Mouse (Mus musculus) regulatory T cell (primary cell): ENCODE results near the gene 4930469K13Rik.

Experiments used
- in situ Hi-C: fragments of 300-600 bp; cut with MboI, MseI; formaldehyde crosslinking; loops from one replicate; pipeline ENCODE4 v1.15.1; 2025; ENCODE audit warnings: high pct_unique_total_duplicates

4930469K13Rik gene

GRCm38 (mm10) chr11:34046767-34047541, 51.4 kb downstream of the 4930469K13Rik start, which contains the start of gene Lcp2:
Gene Lcp2 (plus strand): TSS chr11:34046920.
- in situ Hi-C loops = loop anchor here (25.0 kb wide), 1 partner anchor 1485 kb away; no protein-coding TSS in a partner anchor

DNA sequence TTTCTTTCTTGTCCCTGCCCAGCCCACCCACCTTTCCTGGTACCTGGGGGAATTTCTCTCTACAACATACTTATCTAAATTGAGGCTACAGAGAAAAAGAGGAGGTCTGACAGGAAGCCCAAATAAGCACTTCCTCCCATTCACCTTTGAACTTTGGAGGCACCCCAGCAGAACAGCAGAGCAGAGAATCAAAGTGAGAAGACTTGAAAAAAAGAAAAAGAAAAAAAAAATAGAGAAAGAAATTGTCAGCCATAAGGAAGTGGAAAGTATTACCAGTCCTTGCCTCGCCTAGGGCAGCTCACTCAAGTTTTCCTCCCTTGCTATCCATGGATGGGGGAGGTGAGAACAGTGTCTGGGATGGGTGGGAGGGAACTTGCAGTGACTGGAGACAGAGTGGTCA, 55.5 kb downstream of the 4930469K13Rik start:
- in situ Hi-C loops = loop anchor here (5.0 to 25.0 kb wide), 2 partner anchors 36 to 1481 kb away; no protein-coding TSS in a partner anchor

GRCm38 (mm10) chr11:34040061-34040460, 58.3 kb downstream of the 4930469K13Rik start:
- in situ Hi-C loops = loop anchor here (5.0 to 25.0 kb wide), 2 partner anchors 33 to 1478 kb away; no protein-coding TSS in a partner anchor

GRCm38 (mm10) chr11:34035909-34036658, 62.3 kb downstream of the 4930469K13Rik start:
- in situ Hi-C loops = loop anchor here (10.0 to 25.0 kb wide), 2 partner anchors 739 to 1474 kb away; no protein-coding TSS in a partner anchor

GRCm38 (mm10) chr11:34034794-34035193, 63.6 kb downstream of the 4930469K13Rik start:
- in situ Hi-C loops = loop anchor here (10.0 to 25.0 kb wide), 2 partner anchors 740 to 1472 kb away; no protein-coding TSS in a partner anchor

DNA sequence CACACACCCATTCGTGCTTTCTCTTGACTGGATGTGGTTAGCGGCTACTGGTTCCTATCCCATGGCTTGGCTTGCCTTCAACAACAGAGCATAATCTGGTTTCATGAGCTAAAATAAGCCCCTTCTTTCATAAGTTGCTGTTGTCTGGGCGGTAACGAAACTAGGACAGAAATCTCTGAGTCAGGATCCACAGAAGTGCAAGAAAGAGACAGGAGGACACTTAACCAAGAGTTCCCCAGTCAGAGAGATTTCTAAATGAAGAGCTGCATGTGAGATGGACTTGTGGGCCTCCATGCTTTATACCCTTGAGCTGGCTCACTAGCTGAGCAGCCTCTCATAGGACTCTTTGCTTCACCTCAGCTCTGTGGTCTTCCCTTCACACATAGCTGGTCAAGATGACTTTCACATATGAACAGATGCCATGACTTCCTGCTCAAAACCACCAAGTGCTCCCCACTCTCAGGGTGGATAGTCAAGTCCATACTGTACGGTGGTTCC, 64.3 kb downstream of the 4930469K13Rik start:
- in situ Hi-C loops = loop anchor here (10.0 to 25.0 kb wide), 2 partner anchors 741 to 1472 kb away; no protein-coding TSS in a partner anchor

DNA sequence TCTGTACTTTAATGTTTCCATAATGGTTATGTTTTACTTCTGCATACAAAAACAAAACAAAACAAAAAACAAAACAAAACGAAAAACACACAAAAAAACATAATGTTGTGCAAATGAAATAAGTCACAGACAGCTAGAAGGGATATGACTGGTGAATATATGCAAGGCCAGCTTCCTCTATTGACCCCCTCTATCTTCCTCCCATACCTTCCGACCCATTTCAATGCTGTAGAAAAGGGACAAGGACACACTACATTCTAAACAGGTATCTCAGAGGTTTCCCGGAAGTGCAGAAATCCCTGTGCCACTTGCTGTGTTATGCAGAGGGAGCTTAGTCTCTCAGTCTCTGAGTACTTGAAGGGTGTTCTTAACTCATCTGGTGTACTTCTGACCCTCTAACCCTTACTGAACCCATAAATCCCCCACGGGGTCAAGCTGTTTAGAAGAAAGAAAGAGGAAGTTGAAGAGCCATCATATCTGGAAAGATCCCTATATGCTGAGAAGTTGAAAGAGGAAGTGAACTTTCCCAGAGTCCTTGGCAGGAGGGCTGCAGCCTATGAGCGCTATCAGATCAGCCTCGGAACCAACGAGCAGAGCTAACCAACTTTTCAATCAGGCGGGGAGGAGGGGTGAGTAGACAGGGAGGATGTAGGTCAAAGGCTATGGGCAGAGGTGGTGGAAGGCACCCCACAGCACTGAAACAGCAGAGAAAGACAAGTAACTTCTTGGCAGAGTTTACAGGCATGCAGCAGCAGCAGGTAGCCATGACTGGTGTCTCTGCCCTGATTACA, 67.1 kb downstream of the 4930469K13Rik start:
- in situ Hi-C loops = loop anchor here (10.0 to 25.0 kb wide), 2 partner anchors 744 to 1469 kb away; no protein-coding TSS in a partner anchor

- in situ Hi-C loops = loop anchor here (10.0 to 25.0 kb wide), 2 partner anchors 745 to 1467 kb away; no protein-coding TSS in a partner anchor
Observed at GRCm38 (mm10) chr11:34029658-34030057, 68.7 kb downstream of the 4930469K13Rik start.

GRCm38 (mm10) chr11:34025091-34025490, 73.3 kb downstream of the 4930469K13Rik start:
- in situ Hi-C loops = loop anchor here (25.0 kb wide), 1 partner anchor 1463 kb away; no protein-coding TSS in a partner anchor

DNA sequence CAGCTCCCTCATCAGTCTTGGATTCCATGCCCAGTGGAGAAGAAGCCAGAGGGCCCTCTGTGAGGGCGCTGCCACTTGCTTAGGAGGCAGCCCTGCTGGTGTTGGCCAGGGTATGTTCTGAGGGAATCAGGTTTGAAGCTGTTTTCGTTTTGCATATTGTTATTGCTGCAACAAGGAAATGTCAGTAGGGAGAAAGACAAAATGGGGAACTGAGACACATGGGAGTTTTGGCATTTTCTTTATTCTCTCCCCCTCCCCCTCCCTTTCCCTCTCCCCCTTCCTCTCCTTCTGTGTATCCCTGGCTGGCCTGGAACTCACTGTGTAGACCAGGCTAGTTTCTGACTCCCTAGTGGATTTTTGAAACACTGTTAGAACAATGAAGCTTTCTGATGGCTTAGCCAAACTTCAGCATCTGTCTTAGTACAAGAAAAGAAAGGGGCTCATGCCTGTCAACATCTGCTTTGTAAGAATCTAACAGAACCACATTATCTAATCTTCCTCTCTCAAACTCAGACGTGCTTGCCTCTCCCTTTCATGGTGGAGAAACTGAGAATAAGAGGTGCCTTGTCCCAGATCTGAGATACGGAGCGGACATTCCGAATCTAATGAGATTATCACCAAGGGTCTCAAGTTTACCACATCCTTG, 86.2 kb downstream of the 4930469K13Rik start:
- in situ Hi-C loops = no loop called here

GRCm38 (mm10) chr11:34010859-34011172, 87.5 kb downstream of the 4930469K13Rik start:
- in situ Hi-C loops = no loop called here

- in situ Hi-C loops = no loop called here
Observed at GRCm38 (mm10) chr11:34010133-34010858, 88.1 kb downstream of the 4930469K13Rik start.

DNA sequence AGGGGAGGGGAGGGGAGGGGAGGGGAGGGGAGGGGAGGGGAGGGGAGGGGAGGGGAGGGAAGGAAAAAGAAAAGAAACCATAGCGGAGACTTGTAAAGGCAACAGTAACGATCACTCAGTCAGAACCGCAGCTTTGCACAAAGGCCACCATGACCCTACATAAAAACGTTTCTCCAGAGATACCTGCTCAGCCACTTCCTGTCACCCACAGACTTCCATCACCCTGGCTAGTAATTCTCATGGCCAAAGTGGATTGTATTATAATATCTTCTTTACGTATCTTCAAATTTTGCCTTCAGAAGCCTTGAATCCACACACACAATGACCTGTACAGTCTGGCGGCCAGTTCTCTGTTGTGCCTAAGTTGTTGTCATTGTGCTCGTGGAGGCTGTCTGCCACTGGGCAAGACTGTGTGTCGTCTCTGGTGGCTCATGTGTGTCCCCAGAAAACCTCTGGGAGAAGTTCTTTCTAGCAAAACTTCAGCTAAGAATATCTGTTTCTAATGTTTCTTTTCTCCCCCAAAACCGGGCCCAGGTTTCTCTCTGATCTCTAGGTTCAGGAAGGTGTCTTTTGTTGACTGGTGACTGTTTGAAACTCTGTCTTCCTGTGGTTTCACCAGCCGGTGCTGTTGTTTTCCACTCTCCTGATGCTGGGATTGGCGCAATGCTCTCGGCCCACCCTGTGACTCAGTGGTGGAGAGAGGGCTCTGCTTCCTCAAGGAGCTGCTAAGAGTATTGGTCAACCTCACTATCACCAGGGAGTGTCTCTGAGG, 88.9 kb downstream of the 4930469K13Rik start:
- in situ Hi-C loops = loop anchor here (5.0 kb wide), 1 partner anchor 33 kb away; no protein-coding TSS in a partner anchor

DNA sequence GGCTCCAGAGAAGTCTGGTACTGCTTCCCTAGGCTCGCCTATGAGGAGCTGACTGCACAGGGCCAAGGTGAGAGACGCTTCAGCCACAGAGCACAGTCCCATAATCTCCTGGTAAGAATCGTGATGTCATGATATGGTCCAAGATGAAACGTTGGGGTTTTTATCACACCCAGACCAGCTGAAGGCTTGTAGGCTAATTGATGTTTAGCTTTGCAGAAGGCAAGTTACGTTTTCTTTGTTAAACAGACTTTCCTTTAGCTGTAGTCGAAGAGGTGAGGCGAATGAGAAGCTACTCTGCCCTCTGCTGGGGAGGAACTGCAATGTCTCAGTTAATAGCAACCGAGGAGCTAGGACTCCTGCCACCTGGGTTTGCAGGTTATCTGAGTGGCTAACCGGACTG, 89.7 kb downstream of the 4930469K13Rik start:
- in situ Hi-C loops = loop anchor here (5.0 kb wide), 1 partner anchor 34 kb away; no protein-coding TSS in a partner anchor

- in situ Hi-C loops = loop anchor here (5.0 kb wide), 1 partner anchor 34 kb away; no protein-coding TSS in a partner anchor
Observed at GRCm38 (mm10) chr11:34008214-34008613, 90.1 kb downstream of the 4930469K13Rik start.

DNA sequence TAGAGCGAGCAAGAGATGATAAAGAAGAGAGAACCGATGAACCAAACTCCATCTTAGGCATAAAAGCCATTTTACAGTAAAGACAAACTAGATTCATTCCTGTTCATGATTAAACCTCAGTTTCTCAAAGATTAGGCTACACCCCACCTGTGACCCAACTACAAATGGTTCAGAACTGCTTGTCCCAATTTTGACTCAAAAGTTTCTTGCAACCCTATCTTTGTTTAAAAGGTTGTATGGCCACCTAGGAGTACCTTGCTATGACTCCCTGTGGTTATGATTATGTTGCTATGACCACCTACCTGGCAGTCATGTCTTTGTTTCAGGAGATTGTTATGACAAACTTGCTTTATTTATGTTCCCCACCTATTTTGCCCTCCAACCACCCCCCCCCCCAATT, 90.7 kb downstream of the 4930469K13Rik start:
- in situ Hi-C loops = loop anchor here (5.0 kb wide), 1 partner anchor 35 kb away; no protein-coding TSS in a partner anchor

DNA sequence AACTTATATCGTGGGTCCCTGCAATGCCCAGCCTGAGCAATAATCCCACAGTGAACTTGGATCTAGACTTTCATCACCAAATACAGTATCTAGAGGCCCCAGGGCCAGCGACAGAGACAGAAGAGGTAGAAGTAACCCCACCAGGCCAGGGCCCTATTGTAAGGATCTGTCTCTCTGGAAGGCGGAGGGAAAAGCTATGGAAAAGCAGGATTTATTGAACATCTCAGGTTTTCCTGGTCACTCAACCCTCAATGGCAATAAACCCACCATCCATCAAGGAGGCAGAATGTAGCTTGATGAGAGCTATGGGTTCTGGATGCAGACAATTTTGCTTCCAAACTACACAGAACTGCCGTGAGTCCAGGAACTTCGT, 95.8 kb downstream of the 4930469K13Rik start:
- in situ Hi-C loops = loop anchor here (5.0 kb wide), 2 partner anchors 45 to 70 kb away; no protein-coding TSS in a partner anchor

DNA sequence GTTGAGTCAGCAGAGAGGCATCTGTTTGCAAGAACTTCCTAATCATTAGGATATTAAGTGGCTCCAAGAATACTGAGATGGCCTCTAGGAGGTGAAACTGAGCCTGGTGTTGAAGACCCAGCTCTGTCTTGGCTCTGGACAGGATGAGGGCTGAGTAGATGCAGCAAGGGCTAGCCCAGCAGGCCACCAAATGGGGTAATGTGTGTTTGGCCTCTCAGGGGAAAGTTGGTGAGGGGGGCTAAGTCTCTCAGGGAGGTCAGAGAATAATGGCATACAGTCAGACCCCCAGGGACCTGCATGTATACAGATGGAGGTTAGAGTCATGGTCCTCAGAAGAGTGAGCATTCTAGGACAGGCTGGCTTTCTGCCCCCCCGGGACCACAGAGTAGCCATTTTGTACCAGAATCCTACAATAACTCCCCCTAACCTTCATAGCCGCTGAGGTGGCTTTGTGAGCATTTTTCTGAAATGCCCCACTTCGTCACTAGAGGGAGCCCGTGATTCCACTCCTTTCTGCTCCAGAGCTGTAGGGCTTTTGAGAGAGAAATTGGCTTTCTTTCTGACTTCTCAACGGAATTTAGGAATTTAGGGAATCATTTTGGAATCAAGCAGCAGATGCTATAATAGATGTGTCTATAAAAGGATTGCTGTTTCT, 96.3 kb downstream of the 4930469K13Rik start:
- in situ Hi-C loops = loop anchor here (5.0 kb wide), 2 partner anchors 45 to 70 kb away; no protein-coding TSS in a partner anchor
